Mouse (Mus musculus) 3T3-L1 (cell line): ENCODE results near the gene Tirap.

Experiments used
- DNase-seq: peaks from one replicate; pipeline ENCODE4 v3.0.0-alpha.2; 2015; ENCODE audit warnings: low read depth, low spot score

Gene Tirap

GRCm38 (mm10) chr9:35188700-35189099, 11.4 kb downstream of the Tirap start:
- no peak for DNase-seq

GRCm38 (mm10) chr9:35187351-35187903, 12.7 kb downstream of the Tirap start:
- no peak for DNase-seq

- DNase-seq, result no peak
These were observed 13.7 kb downstream of the Tirap start for GRCm38 (mm10) chr9:35186430-35186829.

GRCm38 (mm10) chr9:35183359-35183758, 16.7 kb downstream of the Tirap start:
- DNase-seq, result no peak

GRCm38 (mm10) chr9:35182832-35183231, 17.3 kb downstream of the Tirap start:
- DNase-seq, result peak; percentile 20

GRCm38 (mm10) chr9:35176124-35176659, 23.9 kb downstream of the Tirap start:
- DNase-seq, result no peak

- peak; percentile 86 for DNase-seq
These were observed 24.6 kb downstream of the Tirap start, which contains the start of gene Dcps for GRCm38 (mm10) chr9:35175251-35176123. Gene Dcps (minus strand): TSS chr9:35176061.

- DNase-seq, result peak; percentile 15
These were observed 26.8 kb downstream of the Tirap start for GRCm38 (mm10) chr9:35173331-35173730.

GRCm38 (mm10) chr9:35170071-35170470, 30.0 kb downstream of the Tirap start:
- no peak for DNase-seq

GRCm38 (mm10) chr9:35166798-35167635, 33.1 kb downstream of the Tirap start:
- no peak for DNase-seq

- DNase-seq, result peak; percentile 80
These were observed 33.8 kb downstream of the Tirap start for GRCm38 (mm10) chr9:35166144-35166797.

GRCm38 (mm10) chr9:35164142-35164874, 35.8 kb downstream of the Tirap start:
- no peak for DNase-seq

- no peak for DNase-seq
These were observed 36.9 kb downstream of the Tirap start for GRCm38 (mm10) chr9:35163011-35163690.

GRCm38 (mm10) chr9:35161721-35162120, 38.4 kb downstream of the Tirap start:
- no peak for DNase-seq

GRCm38 (mm10) chr9:35160662-35161061, 39.4 kb downstream of the Tirap start:
- DNase-seq, result no peak

GRCm38 (mm10) chr9:35158477-35158876, 41.6 kb downstream of the Tirap start:
- DNase-seq, result no peak

- no peak for DNase-seq
These were observed 43.2 kb downstream of the Tirap start for GRCm38 (mm10) chr9:35156862-35157261.

- DNase-seq, result peak; percentile 77
These were observed 43.9 kb downstream of the Tirap start for GRCm38 (mm10) chr9:35156002-35156710.

- DNase-seq, result peak; percentile 71
These were observed 47.2 kb downstream of the Tirap start for GRCm38 (mm10) chr9:35152923-35153322.
